Mouse (Mus musculus) liver, postnatal 0 days (tissue): Measurements from ENCODE around the gene Uvrag.

Experiments used
- CTCF ChIP-seq: sonication (generic); IDR thresholded peaks from 2 replicates; pipeline ENCODE4 v1.5.1; 2016; ENCODE audit warnings: antibody characterized with exemption, low read depth
- EP300 ChIP-seq: IDR thresholded peaks from 2 replicates; pipeline ENCODE4 v1.6.1; 2016; ENCODE audit warnings: antibody characterized with exemption, low read depth, mild to moderate bottlenecking

- TF ChIP-seq CTCF (no peak), EP300 (no peak)
Measured at GRCm38 (mm10) chr7:99187451-99187850, 46.5 kb upstream of the Uvrag start.
